Mouse (Mus musculus): ENCODE results near the gene Smad3. TPM values are rescaled to one million over a fixed set of nuclear protein-coding genes. Genes with fewer than 3 reads are reported as not detected.

Gene Smad3
- polyA plus RNA-seq, 1 experiment from 2014 or later = 15.2 TPM

GRCm38 (mm10) chr9:63655092-63655491 is 102.7 kb downstream of the Smad3 start:
- Histone ChIP-seq H3K36me3 (ENCODE audit: control insufficient read depth, insufficient read depth, low read length) (peaks cover 3% of the 10 kb centered on the region), H3K9ac (ENCODE audit: low read length) (no peak overlapping the region), H3K4me3 (ENCODE audit: low read depth, low read length) (no peak overlapping the region), H3K27me3 (ENCODE audit: control insufficient read depth, insufficient read depth, low read length) (no peaks in the 10 kb centered on the region), H3K4me2 (ENCODE audit: low read depth) (no peak overlapping the region), H3K9me3 (ENCODE audit: control insufficient read depth, low read length) (no peaks in the 10 kb centered on the region), H3K4me1 (ENCODE audit: control insufficient read depth, insufficient read depth, low read length) (peaks cover 3% of the 10 kb centered on the region; the same call in 1 of the 2 replicates), H3K27ac (ENCODE audit: low read depth, low read length) (no peak overlapping the region)
- ATAC-seq (ENCODE audit: insufficient read depth, low FRiP score, low TSS enrichment) = no peak
- WGBS = 78% methylated on average over 1 of the region's 1 CpGs
- DNase-seq (ENCODE audit: low spot score) = no peak

- H3K27me3 ChIP-seq (ENCODE audit: control insufficient read depth, insufficient read depth, low read length) = no peaks in the 10 kb centered on the region
- H3K27ac ChIP-seq (ENCODE audit: low read depth, low read length) = no peak overlapping the region
- H3K9ac ChIP-seq (ENCODE audit: low read length) = no peak overlapping the region
- no peak for DNase-seq (ENCODE audit: low spot score)
- peaks cover 3% of the 10 kb centered on the region; the same call in 1 of the 2 replicates for H3K4me1 ChIP-seq (ENCODE audit: control insufficient read depth, insufficient read depth, low read length)
- no peaks in the 10 kb centered on the region for H3K9me3 ChIP-seq (ENCODE audit: control insufficient read depth, low read length)
- H3K36me3 ChIP-seq (ENCODE audit: control insufficient read depth, insufficient read depth, low read length) = peaks cover 2% of the 10 kb centered on the region; the same call in 1 of the 2 replicates
- H3K4me3 ChIP-seq (ENCODE audit: low read depth, low read length) = no peak overlapping the region
- no peak for ATAC-seq (ENCODE audit: insufficient read depth, low FRiP score, low TSS enrichment)
- WGBS = 96% methylated on average over 8 of the region's 8 CpGs
- no peak overlapping the region for H3K4me2 ChIP-seq (ENCODE audit: low read depth)
These were observed 103.2 kb downstream of the Smad3 start for GRCm38 (mm10) chr9:63654575-63654974.

- H3K4me3 ChIP-seq (ENCODE audit: low read depth, low read length) = no peak overlapping the region
- no peaks in the 10 kb centered on the region for H3K9me3 ChIP-seq (ENCODE audit: control insufficient read depth, low read length)
- H3K27me3 ChIP-seq (ENCODE audit: control insufficient read depth, insufficient read depth, low read length) = no peaks in the 10 kb centered on the region
- H3K9ac ChIP-seq (ENCODE audit: low read length) = no peak overlapping the region
- ATAC-seq (ENCODE audit: insufficient read depth, low FRiP score, low TSS enrichment) (no peak), DNase-seq (ENCODE audit: low spot score) (peak; percentile 37)
- H3K4me1 ChIP-seq (ENCODE audit: control insufficient read depth, insufficient read depth, low read length) = peaks cover 3% of the 10 kb centered on the region; the same call in 1 of the 2 replicates
- H3K27ac ChIP-seq (ENCODE audit: low read depth, low read length) = no peak overlapping the region
- no peak overlapping the region for H3K4me2 ChIP-seq (ENCODE audit: low read depth)
- peaks cover 7% of the 10 kb centered on the region for H3K36me3 ChIP-seq (ENCODE audit: control insufficient read depth, insufficient read depth, low read length)
- WGBS = 43% methylated on average over 7 of the region's 7 CpGs
These were observed 104.1 kb downstream of the Smad3 start for GRCm38 (mm10) chr9:63653666-63654065.

- Histone ChIP-seq H3K4me2 (ENCODE audit: low read depth) (no peak overlapping the region), H3K9me3 (ENCODE audit: control insufficient read depth, low read length) (no peaks in the 10 kb centered on the region), H3K27me3 (ENCODE audit: control insufficient read depth, insufficient read depth, low read length) (no peaks in the 10 kb centered on the region), H3K4me1 (ENCODE audit: control insufficient read depth, insufficient read depth, low read length) (peaks cover 3% of the 10 kb centered on the region; the same call in 1 of the 2 replicates), H3K27ac (ENCODE audit: low read depth, low read length) (no peak overlapping the region), H3K36me3 (ENCODE audit: control insufficient read depth, insufficient read depth, low read length) (peaks cover 12% of the 10 kb centered on the region), H3K9ac (ENCODE audit: low read length) (no peak overlapping the region), H3K4me3 (ENCODE audit: low read depth, low read length) (no peak overlapping the region)
- 86% methylated on average over 11 of the region's 11 CpGs for WGBS
- ATAC-seq (ENCODE audit: insufficient read depth, low FRiP score, low TSS enrichment) (no peak), DNase-seq (ENCODE audit: low spot score) (no peak)
These were observed 106.2 kb downstream of the Smad3 start for GRCm38 (mm10) chr9:63651594-63651993.

GRCm38 (mm10) chr9:63650905-63651304 is 106.9 kb downstream of the Smad3 start:
- 89% methylated on average over 14 of the region's 14 CpGs for WGBS
- ATAC-seq (ENCODE audit: insufficient read depth, low FRiP score, low TSS enrichment) (no peak), DNase-seq (ENCODE audit: low spot score) (no peak)
- Histone ChIP-seq H3K27me3 (ENCODE audit: control insufficient read depth, insufficient read depth, low read length) (no peaks in the 10 kb centered on the region), H3K9ac (ENCODE audit: low read length) (no peak overlapping the region), H3K4me3 (ENCODE audit: low read depth, low read length) (no peak overlapping the region), H3K4me1 (ENCODE audit: control insufficient read depth, insufficient read depth, low read length) (peaks cover 3% of the 10 kb centered on the region; the same call in 1 of the 2 replicates), H3K36me3 (ENCODE audit: control insufficient read depth, insufficient read depth, low read length) (peaks cover 12% of the 10 kb centered on the region), H3K9me3 (ENCODE audit: control insufficient read depth, low read length) (no peaks in the 10 kb centered on the region), H3K4me2 (ENCODE audit: low read depth) (no peak overlapping the region), H3K27ac (ENCODE audit: low read depth, low read length) (no peak overlapping the region)

- Histone ChIP-seq H3K9ac (ENCODE audit: low read length) (no peak overlapping the region), H3K9me3 (ENCODE audit: control insufficient read depth, low read length) (no peaks in the 10 kb centered on the region), H3K36me3 (ENCODE audit: control insufficient read depth, insufficient read depth, low read length) (peaks cover 12% of the 10 kb centered on the region), H3K4me2 (ENCODE audit: low read depth) (no peak overlapping the region), H3K27ac (ENCODE audit: low read depth, low read length) (no peak overlapping the region), H3K4me1 (ENCODE audit: control insufficient read depth, insufficient read depth, low read length) (peaks cover 3% of the 10 kb centered on the region; the same call in 1 of the 2 replicates), H3K4me3 (ENCODE audit: low read depth, low read length) (no peak overlapping the region), H3K27me3 (ENCODE audit: control insufficient read depth, insufficient read depth, low read length) (no peaks in the 10 kb centered on the region)
- WGBS = 89% methylated on average over 8 of the region's 8 CpGs
- DNase-seq (ENCODE audit: low spot score) = no peak
- no peak for ATAC-seq (ENCODE audit: insufficient read depth, low FRiP score, low TSS enrichment)
These were observed 107.8 kb downstream of the Smad3 start for GRCm38 (mm10) chr9:63649841-63650545.

- H3K36me3 ChIP-seq (ENCODE audit: control insufficient read depth, insufficient read depth, low read length) = peaks cover 12% of the 10 kb centered on the region
- WGBS = 87% methylated on average over 9 of the region's 9 CpGs
- no peaks in the 10 kb centered on the region for H3K9me3 ChIP-seq (ENCODE audit: control insufficient read depth, low read length)
- no peak overlapping the region for H3K4me3 ChIP-seq (ENCODE audit: low read depth, low read length)
- DNase-seq (ENCODE audit: low spot score) = no peak
- H3K9ac ChIP-seq (ENCODE audit: low read length) = no peak overlapping the region
- H3K4me1 ChIP-seq (ENCODE audit: control insufficient read depth, insufficient read depth, low read length) = no peaks in the 10 kb centered on the region
- no peak for ATAC-seq (ENCODE audit: insufficient read depth, low FRiP score, low TSS enrichment)
- H3K4me2 ChIP-seq (ENCODE audit: low read depth) = no peak overlapping the region
- no peak overlapping the region for H3K27ac ChIP-seq (ENCODE audit: low read depth, low read length)
- H3K27me3 ChIP-seq (ENCODE audit: control insufficient read depth, insufficient read depth, low read length) = no peaks in the 10 kb centered on the region
These were observed 109.3 kb downstream of the Smad3 start for GRCm38 (mm10) chr9:63648520-63648918.

- Histone ChIP-seq H3K9ac (ENCODE audit: low read length) (no peak overlapping the region), H3K4me2 (ENCODE audit: low read depth) (no peak overlapping the region), H3K27ac (ENCODE audit: low read depth, low read length) (no peak overlapping the region), H3K4me1 (ENCODE audit: control insufficient read depth, insufficient read depth, low read length) (no peaks in the 10 kb centered on the region), H3K9me3 (ENCODE audit: control insufficient read depth, low read length) (no peaks in the 10 kb centered on the region), H3K4me3 (ENCODE audit: low read depth, low read length) (no peak overlapping the region), H3K36me3 (ENCODE audit: control insufficient read depth, insufficient read depth, low read length) (peaks cover 10% of the 10 kb centered on the region), H3K27me3 (ENCODE audit: control insufficient read depth, insufficient read depth, low read length) (no peaks in the 10 kb centered on the region)
- WGBS = 86% methylated on average over 9 of the region's 9 CpGs
- DNase-seq (ENCODE audit: low spot score) (no peak), ATAC-seq (ENCODE audit: insufficient read depth, low FRiP score, low TSS enrichment) (no peak)
These were observed 109.9 kb downstream of the Smad3 start for GRCm38 (mm10) chr9:63647581-63648519.

All from neural tube, embryonic 11.5 days (tissue).